Mouse (Mus musculus): ENCODE measurements around the gene Zfp618.

DNA sequence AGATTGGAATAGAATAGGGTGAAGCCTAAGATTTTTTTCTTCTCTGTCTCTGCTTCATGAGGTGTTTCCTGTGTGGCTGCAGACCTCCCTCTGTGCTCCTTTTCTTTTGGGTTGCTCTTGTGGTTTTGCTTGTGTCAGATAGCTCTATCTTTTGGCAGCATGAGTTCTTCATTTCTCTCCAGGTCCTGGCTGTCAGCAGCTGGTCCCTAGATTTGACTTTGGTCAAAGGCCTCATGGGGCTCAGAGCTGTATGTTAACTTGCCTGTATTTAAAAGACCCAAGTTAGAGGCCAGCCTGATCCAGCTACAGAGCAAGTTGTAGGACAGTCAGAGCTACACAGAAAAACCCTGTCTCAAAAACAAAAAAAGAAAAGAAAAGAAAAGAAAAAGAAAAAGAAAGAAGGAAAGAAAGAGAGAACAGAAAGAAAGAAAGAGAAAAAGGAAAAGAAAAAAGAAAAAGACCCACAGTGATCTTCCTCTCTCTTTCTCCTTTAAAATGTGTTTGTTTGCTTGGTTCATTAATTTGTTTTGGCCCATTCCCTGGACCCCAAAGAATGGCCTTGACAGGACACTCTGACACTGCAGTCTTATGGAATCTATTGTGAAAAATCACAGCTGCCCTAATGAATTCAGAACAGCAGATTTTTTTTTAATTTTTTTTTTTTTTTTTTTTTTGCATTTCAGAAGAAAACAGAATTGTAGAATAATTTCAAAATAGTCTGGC lies 84.4 kb downstream of the Zfp618 start:
- TF ChIP-seq CTCF (IDR thresholded peaks at IDR 0.05; ENCODE audit: control insufficient read depth, insufficient read depth, insufficient replicate concordance, low read depth, low read length) (no peak), POLR2A (IDR thresholded peaks at IDR 0.05; ENCODE audit: control insufficient read depth, low read depth, low read length) (no peak)

All from testis, adult 2 months (tissue).